ENCODE assay signal across 8 mouse cellular contexts in the genomic region with DNA sequence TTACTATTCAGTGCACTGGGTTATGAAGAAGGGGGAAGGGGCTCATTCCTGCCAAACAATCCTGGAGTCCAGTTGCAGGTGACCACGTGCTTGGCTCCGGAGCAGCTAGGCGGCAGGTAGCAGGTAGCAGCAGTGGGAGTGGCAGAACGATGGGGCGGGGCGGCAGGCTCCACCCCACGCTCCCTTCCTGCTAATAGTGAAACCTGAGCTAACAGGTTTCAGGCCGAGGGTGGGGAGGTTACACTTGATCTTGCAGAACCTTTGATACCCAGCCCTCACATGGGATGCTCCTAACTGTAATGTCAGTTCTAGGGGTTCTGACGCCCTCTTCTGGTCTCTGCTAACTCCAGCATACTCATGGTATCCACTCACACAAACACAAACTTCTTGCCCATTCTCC.
DNase-seq lines count a peak whose midpoint lies in the region; ATAC-seq and TF ChIP-seq lines count a peak whose summit lies in the region.

No protein-coding gene starts in this region.

- peak overlapping the region; percentile 26 for H3K4me3 ChIP-seq in forebrain, embryonic 15.5 days
- no peak overlapping the region for H3K4me3 ChIP-seq in lung, adult 2 months (replicated peaks; ENCODE audit: extremely low read depth, low read depth, low read length)

- no peak overlapping the region for H3K27ac ChIP-seq in forebrain, embryonic 15.5 days (replicated peaks)

- peak; percentile 49; the same call in 1 of the 2 replicates for ATAC-seq in cerebellum, adult (ENCODE audit: insufficient number of reproducible peaks, low FRiP score, low TSS enrichment)
- ATAC-seq in forebrain, embryonic 15.5 days (replicated peaks) = 0 out of 2 replicates have a peak, but pooled peaks have one; percentile 13

- 4% methylated on average over 9 of the region's 9 CpGs for WGBS in forebrain, embryonic 15.5 days
- WGBS in lung, adult 2 months = 9% methylated on average over 9 of the region's 9 CpGs

- intact Hi-C loops in left cerebral cortex, postnatal 10 days (cut with DNase I) = loop anchor here (10.0 kb wide), 1 partner anchor 263 kb away; no protein-coding TSS in a partner anchor

- H3K4me2 ChIP-seq in forebrain, embryonic 15.5 days (replicated peaks) = peak overlapping the region; percentile 45

- TF ChIP-seq POLR2A in lung, adult 2 months (IDR thresholded peaks at IDR 0.05; ENCODE audit: borderline replicate concordance, extremely low read depth, low read depth, low read length) = no peak

- H3K9me3 ChIP-seq in forebrain, embryonic 15.5 days = no peaks in the 10 kb centered on the region

- H3K36me3 ChIP-seq in forebrain, embryonic 15.5 days = no peaks in the 10 kb centered on the region

- no peak overlapping the region for H3K9ac ChIP-seq in forebrain, embryonic 15.5 days (replicated peaks)

- H3K4me1 ChIP-seq in forebrain, embryonic 15.5 days = peaks cover 44% of the 10 kb centered on the region
- H3K4me1 ChIP-seq in lung, adult 2 months (ENCODE audit: control insufficient read depth, insufficient read depth, low read length) = peaks cover 2% of the 10 kb centered on the region; the same call in 1 of the 2 replicates

- no peaks in the 10 kb centered on the region for H3K27me3 ChIP-seq in forebrain, embryonic 15.5 days

- TF ChIP-seq CTCF in lung, adult 2 months (IDR thresholded peaks at IDR 0.05; ENCODE audit: insufficient read depth, low read length) = no peak

- DNase-seq in left cerebral cortex, postnatal 10 days (ENCODE audit: extremely low spot score in 1 of 2, low spot score in 2 of 2) = peak; percentile 17 to 47
- DNase-seq in left cerebral cortex, adult 18-20 months (ENCODE audit: low spot score in 2 of 2) = no peak
- DNase-seq in kidney, adult 18-20 months = peak; percentile 75
- peak; percentile 32 for DNase-seq in lung, adult 2 months
- peak; percentile 59 for DNase-seq in retina, postnatal 1 day
- DNase-seq in c-Kit-positive CD71-positive TER-119-positive erythroid progenitor cells, embryonic 14.5 days (ENCODE audit: low spot score) = no peak

Comparison
In these comparisons a context has a peak if more than half of its experiments do, and no peak if none do; other contexts are left out.
1. DNase-seq: peak in left cerebral cortex, postnatal 10 days (2 of 2), kidney, adult 18-20 months (single experiment), lung, adult 2 months (single experiment) and retina, postnatal 1 day (single experiment); none in left cerebral cortex, adult 18-20 months (0 of 2) and c-Kit-positive CD71-positive TER-119-positive erythroid progenitor cells, embryonic 14.5 days (single experiment).